Mouse (Mus musculus): ENCODE results near the gene March7. TPM values are rescaled to one million over a fixed set of nuclear protein-coding genes. Genes with fewer than 3 reads are reported as not detected.

The March7 gene
- polyA plus RNA-seq (2014; fragmentation: Nextera tagmentation; extraction: Ambion mirVana) = 94.9 and 98.0 TPM in 2 replicates

- peak within 1 kb of the TSS; percentile 93 for H3K9ac ChIP-seq (ENCODE audit: low read length)
- ATAC-seq (peak; percentile 95), DNase-seq (ENCODE audit: low spot score) (peak; percentile 92)
- no peaks in the 10 kb centered on the region for H3K27me3 ChIP-seq (replicated peaks; ENCODE audit: control insufficient read depth, insufficient read depth, low read length)
- under 1% methylated on average over 68 of the region's 109 CpGs for WGBS
- H3K4me3 ChIP-seq (ENCODE audit: low read depth, low read length) = peak within 1 kb of the TSS; percentile 94
- H3K4me1 ChIP-seq (ENCODE audit: control insufficient read depth, insufficient read depth, low read length) = peaks cover 20% of the 10 kb centered on the region
- peak within 1 kb of the TSS; percentile 67 for H3K4me2 ChIP-seq (ENCODE audit: low read length)
- no peaks in the 10 kb centered on the region for H3K9me3 ChIP-seq (replicated peaks; ENCODE audit: control insufficient read depth, low read length)
- peak within 1 kb of the TSS; percentile 92 for H3K27ac ChIP-seq (ENCODE audit: low read depth, low read length)
- H3K36me3 ChIP-seq (ENCODE audit: control insufficient read depth, insufficient read depth, low read length) = no peaks in the 10 kb centered on the region; the same call in 1 of the 2 replicates
These were observed at the start of gene March7, which contains the start of gene Baz2b for GRCm38 (mm10) chr2:60209703-60210651. Gene March7 (plus strand): TSS chr2:60209887. Gene Baz2b (minus strand): TSS chr2:60209839.

DNA sequence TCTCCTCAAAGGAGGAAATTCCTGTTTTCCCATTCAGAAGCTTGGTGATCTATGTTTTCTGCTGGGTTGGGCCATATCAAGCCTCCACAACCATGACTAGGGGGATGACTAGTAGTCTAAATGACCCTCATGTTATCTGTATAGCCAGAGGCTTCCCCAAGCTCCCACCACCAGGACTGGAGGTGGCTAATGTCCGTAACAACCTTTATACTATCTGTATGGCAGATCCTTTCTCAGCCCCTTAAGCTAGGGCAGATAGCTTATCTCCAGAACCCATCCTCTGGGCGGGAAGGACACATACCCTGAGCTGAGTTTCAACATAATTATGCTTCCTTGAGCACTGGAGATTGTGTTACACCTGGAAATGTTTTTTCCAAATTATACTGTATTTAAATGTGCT lies 45.9 kb upstream of the March7 start:
- H3K27ac ChIP-seq (ENCODE audit: low read depth, low read length) = no peak overlapping the region
- no peak overlapping the region for H3K4me2 ChIP-seq (ENCODE audit: low read length)
- no peak overlapping the region for H3K9ac ChIP-seq (ENCODE audit: low read length)
- ATAC-seq (no peak), DNase-seq (ENCODE audit: low spot score) (no peak)
- H3K27me3 ChIP-seq (replicated peaks; ENCODE audit: control insufficient read depth, insufficient read depth, low read length) = no peaks in the 10 kb centered on the region
- H3K9me3 ChIP-seq (replicated peaks; ENCODE audit: control insufficient read depth, low read length) = no peaks in the 10 kb centered on the region
- WGBS = 77% methylated on average over 2 of the region's 2 CpGs
- no peaks in the 10 kb centered on the region for H3K36me3 ChIP-seq (ENCODE audit: control insufficient read depth, insufficient read depth, low read length)
- no peaks in the 10 kb centered on the region for H3K4me1 ChIP-seq (ENCODE audit: control insufficient read depth, insufficient read depth, low read length)
- no peak overlapping the region for H3K4me3 ChIP-seq (ENCODE audit: low read depth, low read length)

DNA sequence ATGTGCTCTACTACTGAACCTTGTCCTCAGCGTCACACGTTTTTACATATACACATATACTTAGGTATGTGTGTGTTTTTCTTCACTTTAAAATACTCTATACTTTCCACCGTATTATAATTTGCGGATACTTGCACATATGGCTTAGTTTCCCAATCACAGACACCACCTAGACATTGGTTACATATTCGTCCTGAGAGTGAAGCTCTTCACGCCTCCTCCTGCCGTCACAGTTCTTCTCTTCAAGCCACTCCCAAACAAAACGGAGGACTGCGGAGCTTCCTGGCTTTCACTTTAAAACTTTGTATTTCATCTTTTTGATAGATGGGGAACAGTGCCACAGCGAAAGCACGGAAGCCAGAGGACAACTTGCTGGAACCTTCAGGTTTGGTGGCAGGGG lies 44.0 kb upstream of the March7 start:
- Histone ChIP-seq H3K36me3 (ENCODE audit: control insufficient read depth, insufficient read depth, low read length) (no peaks in the 10 kb centered on the region), H3K27ac (ENCODE audit: low read depth, low read length) (no peak overlapping the region), H3K27me3 (replicated peaks; ENCODE audit: control insufficient read depth, insufficient read depth, low read length) (no peaks in the 10 kb centered on the region), H3K4me1 (ENCODE audit: control insufficient read depth, insufficient read depth, low read length) (no peaks in the 10 kb centered on the region), H3K9ac (ENCODE audit: low read length) (no peak overlapping the region), H3K4me2 (ENCODE audit: low read length) (no peak overlapping the region), H3K9me3 (replicated peaks; ENCODE audit: control insufficient read depth, low read length) (no peaks in the 10 kb centered on the region), H3K4me3 (ENCODE audit: low read depth, low read length) (no peak overlapping the region)
- 94% methylated on average over 11 of the region's 11 CpGs for WGBS
- DNase-seq (ENCODE audit: low spot score) (no peak), ATAC-seq (no peak)

DNA sequence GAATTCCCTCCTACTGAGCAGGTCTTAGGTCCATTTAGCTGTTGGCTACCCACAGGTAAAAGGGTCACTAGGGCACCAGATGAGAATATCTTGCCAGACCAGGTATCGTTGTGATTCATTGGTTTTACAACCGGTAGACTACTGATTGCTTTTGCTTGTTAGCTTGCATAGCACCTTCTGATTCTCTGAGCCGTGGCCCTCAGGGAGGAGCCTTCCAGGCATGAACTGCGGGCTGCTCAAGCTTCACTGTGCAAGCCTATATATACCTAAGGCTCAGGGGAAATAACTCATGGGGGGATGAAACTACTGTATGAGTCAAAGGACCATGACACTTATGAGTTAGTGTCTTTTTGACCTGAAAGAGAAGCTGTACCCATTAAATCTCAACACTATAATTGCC lies 42.8 kb upstream of the March7 start:
- no peaks in the 10 kb centered on the region for H3K27me3 ChIP-seq (replicated peaks; ENCODE audit: control insufficient read depth, insufficient read depth, low read length)
- DNase-seq (ENCODE audit: low spot score) (no peak), ATAC-seq (no peak)
- no peak overlapping the region for H3K9ac ChIP-seq (ENCODE audit: low read length)
- H3K36me3 ChIP-seq (ENCODE audit: control insufficient read depth, insufficient read depth, low read length) = no peaks in the 10 kb centered on the region
- H3K9me3 ChIP-seq (replicated peaks; ENCODE audit: control insufficient read depth, low read length) = no peaks in the 10 kb centered on the region
- H3K4me2 ChIP-seq (ENCODE audit: low read length) = no peak overlapping the region
- no peaks in the 10 kb centered on the region for H3K4me1 ChIP-seq (ENCODE audit: control insufficient read depth, insufficient read depth, low read length)
- no peak overlapping the region for H3K27ac ChIP-seq (ENCODE audit: low read depth, low read length)
- 92% methylated on average over 4 of the region's 4 CpGs for WGBS
- no peak overlapping the region for H3K4me3 ChIP-seq (ENCODE audit: low read depth, low read length)

DNA sequence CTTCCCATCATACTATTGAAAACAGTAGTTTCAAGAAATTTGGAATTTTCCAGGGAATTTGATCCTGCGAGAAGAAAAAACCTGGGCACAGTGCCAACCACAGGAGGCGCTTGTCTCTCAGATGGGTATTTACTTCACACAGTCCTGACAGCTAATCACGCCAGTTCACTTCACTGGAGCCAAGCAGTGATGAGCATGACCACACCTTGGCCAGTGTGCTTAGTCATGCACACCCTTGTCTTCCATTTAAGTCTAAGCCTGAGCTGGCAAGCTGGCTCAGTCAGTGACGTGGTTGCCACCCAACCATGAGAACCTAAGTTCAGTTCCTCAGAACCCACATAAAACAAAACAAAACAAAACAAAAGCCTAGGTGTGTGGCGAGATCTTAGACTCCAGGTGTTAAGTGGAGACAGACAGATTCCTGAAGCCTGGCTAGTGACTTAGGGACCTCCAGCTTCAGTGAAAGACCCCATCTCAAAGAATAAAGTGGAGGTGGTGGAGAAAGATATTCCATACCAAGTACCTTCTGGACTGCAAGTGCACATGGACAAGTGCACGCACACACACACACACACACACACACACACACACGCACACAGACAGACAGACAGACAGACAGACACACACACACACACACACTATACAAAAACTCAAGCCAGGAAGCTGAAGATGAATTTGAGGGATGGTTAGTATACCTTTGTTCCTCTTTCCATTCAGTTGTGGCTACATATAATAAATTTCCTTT lies 37.7 kb upstream of the March7 start:
- 58% methylated on average over 7 of the region's 7 CpGs for WGBS

GRCm38 (mm10) chr2:60172531-60172914 lies 37.2 kb upstream of the March7 start:
- H3K4me1 ChIP-seq (ENCODE audit: control insufficient read depth, insufficient read depth, low read length) = no peaks in the 10 kb centered on the region
- no peak overlapping the region for H3K27ac ChIP-seq (ENCODE audit: low read depth, low read length)
- H3K9ac ChIP-seq (ENCODE audit: low read length) = no peak overlapping the region
- ATAC-seq = no peak
- H3K27me3 ChIP-seq (replicated peaks; ENCODE audit: control insufficient read depth, insufficient read depth, low read length) = no peaks in the 10 kb centered on the region
- no peak overlapping the region for H3K4me2 ChIP-seq (ENCODE audit: low read length)
- H3K9me3 ChIP-seq (replicated peaks; ENCODE audit: control insufficient read depth, low read length) = no peaks in the 10 kb centered on the region
- no peaks in the 10 kb centered on the region for H3K36me3 ChIP-seq (ENCODE audit: control insufficient read depth, insufficient read depth, low read length)
- no peak overlapping the region for H3K4me3 ChIP-seq (ENCODE audit: low read depth, low read length)
- DNase-seq (ENCODE audit: low spot score) = no peak
- WGBS = 66% methylated on average over 2 of the region's 2 CpGs

More for the DNA sequence above, 37.7 kb upstream of the March7 start:
- ATAC-seq = no peak
- no peak overlapping the region for H3K27ac ChIP-seq (ENCODE audit: low read depth, low read length)
- peak; percentile 36 for DNase-seq (ENCODE audit: low spot score)
- no peaks in the 10 kb centered on the region for H3K27me3 ChIP-seq (replicated peaks; ENCODE audit: control insufficient read depth, insufficient read depth, low read length)
- no peak overlapping the region for H3K4me3 ChIP-seq (ENCODE audit: low read depth, low read length)
- H3K4me1 ChIP-seq (ENCODE audit: control insufficient read depth, insufficient read depth, low read length) = no peaks in the 10 kb centered on the region
- H3K9ac ChIP-seq (ENCODE audit: low read length) = no peak overlapping the region
- H3K4me2 ChIP-seq (ENCODE audit: low read length) = no peak overlapping the region
- H3K9me3 ChIP-seq (replicated peaks; ENCODE audit: control insufficient read depth, low read length) = no peaks in the 10 kb centered on the region
- H3K36me3 ChIP-seq (ENCODE audit: control insufficient read depth, insufficient read depth, low read length) = no peaks in the 10 kb centered on the region

GRCm38 (mm10) chr2:60173190-60173589 lies 36.5 kb upstream of the March7 start:
- Histone ChIP-seq H3K4me1 (ENCODE audit: control insufficient read depth, insufficient read depth, low read length) (no peaks in the 10 kb centered on the region), H3K9me3 (replicated peaks; ENCODE audit: control insufficient read depth, low read length) (no peaks in the 10 kb centered on the region), H3K4me3 (ENCODE audit: low read depth, low read length) (no peak overlapping the region), H3K4me2 (ENCODE audit: low read length) (no peak overlapping the region), H3K27ac (ENCODE audit: low read depth, low read length) (no peak overlapping the region), H3K9ac (ENCODE audit: low read length) (no peak overlapping the region), H3K36me3 (ENCODE audit: control insufficient read depth, insufficient read depth, low read length) (no peaks in the 10 kb centered on the region), H3K27me3 (replicated peaks; ENCODE audit: control insufficient read depth, insufficient read depth, low read length) (no peaks in the 10 kb centered on the region)
- ATAC-seq (no peak), DNase-seq (ENCODE audit: low spot score) (no peak)
- 60% methylated on average over 3 of the region's 3 CpGs for WGBS

GRCm38 (mm10) chr2:60173595-60173994 lies 36.1 kb upstream of the March7 start:
- Histone ChIP-seq H3K27me3 (replicated peaks; ENCODE audit: control insufficient read depth, insufficient read depth, low read length) (no peaks in the 10 kb centered on the region), H3K9ac (ENCODE audit: low read length) (no peak overlapping the region), H3K4me1 (ENCODE audit: control insufficient read depth, insufficient read depth, low read length) (no peaks in the 10 kb centered on the region), H3K4me2 (ENCODE audit: low read length) (no peak overlapping the region), H3K9me3 (replicated peaks; ENCODE audit: control insufficient read depth, low read length) (no peaks in the 10 kb centered on the region), H3K36me3 (ENCODE audit: control insufficient read depth, insufficient read depth, low read length) (no peaks in the 10 kb centered on the region), H3K27ac (ENCODE audit: low read depth, low read length) (no peak overlapping the region), H3K4me3 (ENCODE audit: low read depth, low read length) (no peak overlapping the region)
- WGBS = 89% methylated on average over 4 of the region's 4 CpGs
- DNase-seq (ENCODE audit: low spot score) = no peak
- ATAC-seq = no peak
